Mouse (Mus musculus): Measurements from ENCODE around the gene Pdzd7. TPM values are rescaled to one million over a fixed set of nuclear protein-coding genes. Genes with fewer than 3 reads are reported as not detected.
"Not testable (repeated sequence)": the region's sequence is repeated elsewhere in the genome, so short reads cannot be mapped to it uniquely, and the experiment has no call there.

Gene Pdzd7
- total RNA-seq, 2 experiments from 2014 or later: 4.3 to 5.6 TPM

DNA sequence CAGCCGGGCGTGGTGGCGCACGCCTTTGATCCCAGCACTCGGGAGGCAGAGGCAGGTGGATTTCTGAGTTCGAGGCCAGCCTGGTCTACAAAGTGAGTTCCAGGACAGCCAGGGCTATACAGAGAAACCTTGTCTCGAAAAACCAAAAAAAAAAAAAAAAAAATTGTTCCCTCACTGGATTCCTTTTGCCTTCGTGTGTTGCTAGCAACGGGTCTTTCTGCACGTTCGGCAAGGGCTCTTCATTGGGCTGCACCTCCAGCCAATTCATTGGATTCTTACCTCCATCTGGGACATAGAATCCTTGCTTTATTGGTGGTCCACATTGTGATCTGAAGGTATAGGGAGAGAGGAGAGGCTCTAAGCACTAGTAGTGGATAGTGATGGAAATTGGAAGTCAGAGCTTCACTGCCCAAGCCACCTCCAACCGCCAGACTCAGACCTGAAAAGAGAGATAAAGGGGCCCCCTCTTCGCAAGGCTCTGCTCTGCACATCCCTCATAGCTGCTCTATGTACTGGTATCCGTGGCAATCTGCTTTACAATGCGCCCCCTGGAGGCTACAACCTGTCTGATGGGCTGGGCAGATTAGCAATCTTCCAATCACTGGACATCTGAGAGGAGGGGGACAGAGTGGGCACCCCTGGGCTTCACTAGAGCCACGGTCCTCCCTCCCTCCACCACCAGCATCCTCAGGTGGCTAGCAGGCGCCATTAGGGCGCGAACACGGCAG, 18.2 kb upstream of the Pdzd7 start:
- peak; percentile 56 to 71 for DNase-seq (ENCODE audit: low spot score in 2 of 2)

DNA sequence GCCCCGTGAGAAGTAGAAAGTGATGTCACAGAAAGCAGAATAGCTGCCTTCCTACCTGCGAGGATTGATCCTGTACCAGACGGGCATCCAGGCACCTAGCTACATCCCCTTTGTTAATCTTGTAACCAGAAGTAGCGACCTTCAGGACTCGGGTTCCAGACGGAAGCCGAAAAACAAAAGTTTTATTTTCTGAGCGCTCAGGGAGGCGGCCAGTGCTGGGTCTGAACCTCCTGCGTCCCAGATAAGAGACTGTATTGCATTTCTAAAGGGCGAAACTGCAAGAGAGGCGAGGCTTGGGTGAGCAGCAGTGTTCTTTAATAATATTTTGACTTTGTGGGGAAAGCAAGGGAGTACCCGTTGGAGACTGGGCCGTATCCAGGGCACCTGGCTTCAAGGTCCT, 13.3 kb upstream of the Pdzd7 start:
- no peak for DNase-seq (ENCODE audit: low spot score in 2 of 2)

DNA sequence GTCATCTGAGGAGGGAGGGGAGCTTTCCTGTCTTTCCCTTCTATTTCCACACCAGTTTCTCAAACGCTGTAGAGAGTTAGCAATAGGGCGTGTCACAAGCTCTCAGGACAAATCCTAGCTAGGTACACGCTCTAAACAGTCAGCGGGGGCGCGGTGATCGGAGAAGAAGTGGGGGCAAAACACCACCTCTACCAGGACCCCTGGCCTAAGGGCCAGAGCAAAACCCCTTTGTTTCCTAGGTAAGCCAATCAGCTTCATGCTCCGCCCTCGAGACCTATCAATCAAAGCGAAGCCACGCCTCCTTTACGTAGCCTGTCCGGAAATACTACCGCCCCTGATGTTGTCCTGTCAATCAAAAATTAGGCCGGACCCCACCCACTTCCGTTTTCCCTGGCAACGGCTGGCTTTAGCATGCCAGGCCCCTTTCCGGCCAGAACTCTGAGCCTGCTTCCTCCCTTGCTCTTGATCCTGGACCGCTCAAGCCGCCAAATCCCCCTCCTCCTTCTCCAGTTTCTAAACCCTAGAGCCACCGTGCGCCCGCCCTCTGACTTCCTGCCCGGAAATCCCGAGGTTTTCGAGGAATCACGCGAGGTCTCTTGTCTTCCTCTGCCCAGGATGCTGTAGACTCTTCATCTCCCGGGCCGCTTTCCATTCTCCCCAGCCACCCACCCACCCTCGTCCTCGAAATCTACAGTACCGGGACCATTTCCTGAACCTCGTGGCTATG, 12.8 kb upstream of the Pdzd7 start:
- DNase-seq (ENCODE audit: low spot score in 2 of 2): peak; percentile 86 to 90

DNA sequence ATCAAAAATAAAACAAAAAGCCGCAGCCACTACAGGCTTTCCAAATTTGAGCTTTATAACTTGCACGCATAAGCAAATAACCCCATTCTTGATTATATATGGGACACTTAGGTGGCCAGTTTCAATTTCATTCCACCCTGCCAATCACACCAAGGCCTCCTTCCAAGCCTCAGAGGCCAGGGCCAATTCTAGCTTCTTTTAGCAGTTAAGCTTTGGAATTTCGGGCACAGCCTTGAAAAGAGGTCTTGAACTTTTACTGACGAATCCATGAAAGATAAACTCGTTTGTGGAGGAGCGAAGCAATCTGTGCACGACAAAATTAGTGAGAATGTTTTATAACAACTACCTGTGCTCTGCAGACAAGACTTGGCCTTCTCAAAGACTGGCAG, 12.2 kb upstream of the Pdzd7 start:
- no peak for DNase-seq (ENCODE audit: low spot score in 2 of 2)

DNA sequence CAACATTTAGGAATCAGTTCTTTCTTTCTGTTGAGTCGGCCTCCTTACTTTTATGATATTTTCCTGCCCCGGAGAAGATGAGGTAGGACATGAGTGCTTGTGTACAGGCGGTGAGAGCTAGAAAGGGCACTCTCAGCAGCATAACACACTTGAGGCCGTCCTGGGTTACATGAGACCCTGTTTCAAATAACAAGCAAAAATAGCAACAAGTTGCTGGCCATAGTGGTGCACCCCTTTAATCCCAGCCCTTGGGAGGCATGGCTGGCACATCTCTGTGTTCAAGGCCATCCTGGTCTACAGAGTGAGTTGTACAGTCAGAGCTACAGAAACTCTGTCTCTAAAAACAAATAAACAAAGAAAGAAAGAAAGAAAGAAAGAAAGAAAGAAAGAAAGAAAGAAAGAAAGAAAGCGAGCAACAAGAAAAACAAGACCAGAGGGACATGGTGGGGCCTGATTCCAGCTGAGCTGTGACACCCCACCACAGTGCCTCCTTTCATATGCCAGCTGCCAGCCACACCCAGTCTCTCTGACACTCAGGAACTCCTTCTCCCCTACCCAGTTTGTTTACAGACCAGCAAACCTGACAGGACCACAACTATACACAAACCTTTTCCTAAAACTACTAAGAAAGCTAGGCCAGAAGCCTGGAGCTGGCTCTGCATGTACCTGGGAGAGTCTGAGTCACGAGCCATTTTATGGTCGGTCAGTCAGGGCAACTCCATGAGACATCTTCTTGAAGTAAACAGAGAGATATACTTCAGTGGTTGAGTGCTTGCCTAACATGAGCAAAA, 11.6 kb upstream of the Pdzd7 start:
- DNase-seq (ENCODE audit: low spot score in 2 of 2): no peak

DNA sequence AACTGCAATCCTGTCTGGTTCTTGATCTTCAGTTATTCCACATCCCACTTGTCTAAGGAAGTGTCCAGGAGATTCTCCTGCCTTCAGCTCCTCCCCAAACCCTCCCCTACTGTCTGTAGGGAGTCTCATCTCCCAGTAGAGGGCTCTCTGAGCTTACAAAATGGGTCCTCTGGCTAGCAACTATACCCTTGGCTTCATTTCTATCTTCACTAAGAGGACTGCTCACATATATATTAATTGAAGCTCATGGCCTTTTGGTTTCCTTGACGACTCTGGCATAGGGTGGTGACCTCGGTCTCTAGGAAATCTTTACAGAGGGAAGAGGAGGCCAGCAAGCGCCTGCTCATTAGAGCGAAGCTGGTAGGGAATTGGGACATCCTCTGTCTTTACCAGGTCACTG, 10.8 kb upstream of the Pdzd7 start:
- no peak for DNase-seq (ENCODE audit: low spot score in 2 of 2)

DNA sequence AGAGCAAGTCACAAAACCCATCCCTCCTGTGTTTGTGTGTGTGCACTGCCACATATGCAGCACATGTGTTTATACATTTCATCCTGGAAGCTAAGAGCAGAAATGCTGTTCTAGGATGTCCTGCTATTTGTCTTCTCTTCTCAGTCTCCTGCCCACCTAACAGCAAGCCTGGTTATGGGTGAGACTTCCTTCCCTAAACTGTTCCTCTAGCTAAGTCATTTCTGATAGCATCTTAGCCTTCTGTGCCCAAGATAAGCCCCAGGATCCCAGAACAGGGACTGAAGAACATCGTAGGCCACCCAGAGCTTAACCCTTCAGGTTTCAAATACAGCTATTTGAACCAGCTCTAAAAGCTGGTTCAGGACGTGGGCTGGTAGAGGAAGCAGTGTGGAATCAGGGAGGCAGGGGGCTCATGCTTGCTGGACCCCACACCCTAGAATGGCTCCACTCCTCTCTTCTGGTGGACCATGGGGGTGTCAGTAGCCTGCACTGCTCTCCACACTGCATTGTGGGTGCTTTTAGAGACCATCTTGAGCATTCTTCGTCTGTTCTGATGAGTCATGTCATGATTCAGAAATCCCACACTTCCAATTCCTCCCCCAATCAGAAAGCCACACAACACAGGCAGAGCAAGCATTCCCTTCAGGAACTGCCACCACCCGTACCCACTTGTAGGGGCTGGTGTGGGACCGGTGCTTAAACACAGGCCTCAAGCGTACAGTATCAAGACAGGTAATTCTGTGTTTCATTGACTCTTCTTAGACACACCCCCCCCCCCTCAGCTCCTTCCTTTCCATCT, 9.6 kb upstream of the Pdzd7 start:
- DNase-seq (ENCODE audit: low spot score in 2 of 2): peak; percentile 52 to 54

DNA sequence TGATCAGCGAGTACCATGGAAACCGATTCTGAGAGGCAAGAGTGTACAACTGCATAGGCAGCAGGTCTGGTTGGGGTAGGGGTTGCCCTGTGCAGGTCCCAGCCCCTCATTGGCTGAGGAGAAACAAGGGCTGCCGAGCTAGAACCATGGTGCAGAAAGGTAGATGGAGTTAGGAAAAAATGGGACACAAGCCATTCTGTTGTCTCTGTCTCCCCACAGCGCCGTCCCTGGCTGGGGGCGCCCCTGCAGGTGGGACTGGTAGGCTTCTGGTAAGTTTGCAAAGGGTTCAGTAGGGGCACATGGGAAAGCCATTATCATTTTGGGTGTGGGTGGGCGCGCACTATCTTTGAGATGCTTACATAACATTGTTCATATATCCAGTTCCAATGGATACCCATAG, 7.9 kb upstream of the Pdzd7 start:
- DNase-seq (ENCODE audit: low spot score in 2 of 2): no peak

DNA sequence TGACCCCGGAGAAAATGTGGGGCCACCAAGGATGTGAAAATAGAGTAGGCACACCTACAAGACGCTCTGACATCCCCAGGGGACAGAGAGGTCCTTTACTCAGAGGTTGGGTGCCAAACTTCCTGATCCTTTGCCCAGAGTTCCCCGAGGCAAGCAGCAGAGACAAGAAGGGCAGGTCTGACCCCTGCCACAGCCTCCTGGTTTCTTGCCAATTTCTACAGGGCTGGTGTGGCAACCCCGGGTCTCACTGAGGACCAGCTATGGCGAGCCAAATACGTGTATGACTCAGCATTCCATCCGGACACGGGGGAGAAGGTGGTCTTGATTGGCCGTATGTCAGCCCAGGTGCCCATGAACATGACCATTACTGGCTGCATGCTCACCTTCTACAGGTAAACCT, 4.0 kb upstream of the Pdzd7 start:
- no peak for DNase-seq (ENCODE audit: low spot score in 2 of 2)

DNA sequence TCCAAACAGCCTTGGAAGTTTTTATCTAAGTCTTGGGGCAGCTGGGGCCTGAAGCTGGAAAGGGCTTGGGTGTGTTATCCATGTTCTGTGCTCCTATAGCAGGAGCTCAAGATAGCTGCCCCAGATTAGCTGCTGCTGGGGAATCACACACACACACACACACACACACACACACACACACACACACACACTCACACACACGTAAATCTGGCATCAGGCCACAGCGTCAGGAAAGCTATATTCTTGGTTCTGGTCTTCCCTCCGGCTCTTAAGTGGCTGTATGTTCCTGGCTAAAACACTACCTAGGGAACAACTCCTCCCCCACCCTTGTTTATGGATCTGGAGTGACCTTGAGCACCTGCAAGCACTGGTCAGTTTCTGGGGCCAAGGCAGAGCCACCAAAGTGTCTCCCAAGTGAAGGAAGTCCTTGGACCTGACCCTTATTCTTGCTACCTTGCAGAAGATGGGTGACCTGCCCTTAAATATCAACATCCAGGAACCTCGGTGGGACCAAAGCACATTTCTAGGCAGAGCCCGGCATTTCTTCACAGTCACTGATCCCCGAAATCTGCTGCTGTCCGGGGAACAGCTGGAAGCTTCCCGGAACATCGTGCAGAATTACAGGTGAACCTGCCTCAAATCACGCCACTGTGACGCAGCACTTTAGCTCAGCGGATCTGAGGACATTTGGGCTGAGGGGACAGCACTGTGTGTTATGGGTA, 3.3 kb upstream of the Pdzd7 start:
- no peak for DNase-seq (ENCODE audit: low spot score in 2 of 2)

DNA sequence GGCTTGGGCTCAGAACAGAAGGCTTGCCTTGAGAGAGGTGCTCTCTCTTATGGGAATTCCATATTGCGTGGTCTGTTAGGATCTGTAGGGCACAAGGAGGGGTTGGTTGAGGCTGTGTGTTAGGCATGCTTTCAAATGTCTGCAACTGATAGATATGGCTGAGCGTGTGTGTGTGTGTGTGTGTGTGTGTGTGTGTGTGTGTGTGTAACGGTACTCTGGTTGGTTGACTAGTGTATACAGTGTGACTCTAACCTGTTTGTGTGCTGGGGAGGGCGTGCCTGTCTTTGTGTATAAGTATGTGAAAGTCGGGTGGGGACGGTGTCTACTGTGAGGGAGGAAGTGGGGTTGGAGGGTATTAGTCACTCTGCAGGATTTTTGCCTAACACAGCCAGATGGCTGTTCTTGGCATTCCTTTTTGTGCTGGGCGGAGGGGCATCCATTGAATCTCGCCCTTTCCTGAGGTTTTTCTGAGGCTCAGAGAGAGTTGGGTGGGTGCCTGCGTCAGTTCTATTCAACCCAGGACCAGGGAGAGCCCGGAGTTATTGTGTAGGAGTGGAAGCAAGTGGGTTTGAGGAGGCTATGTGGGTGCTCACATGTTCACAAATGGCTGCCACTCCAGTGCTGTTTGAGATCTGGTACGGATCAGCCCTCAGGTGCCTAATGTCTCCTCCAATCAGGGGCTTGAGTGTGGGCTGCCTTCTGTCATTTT, 2.6 kb upstream of the Pdzd7 start:
- DNase-seq (ENCODE audit: low spot score in 2 of 2): peak; percentile 82 to 88

DNA sequence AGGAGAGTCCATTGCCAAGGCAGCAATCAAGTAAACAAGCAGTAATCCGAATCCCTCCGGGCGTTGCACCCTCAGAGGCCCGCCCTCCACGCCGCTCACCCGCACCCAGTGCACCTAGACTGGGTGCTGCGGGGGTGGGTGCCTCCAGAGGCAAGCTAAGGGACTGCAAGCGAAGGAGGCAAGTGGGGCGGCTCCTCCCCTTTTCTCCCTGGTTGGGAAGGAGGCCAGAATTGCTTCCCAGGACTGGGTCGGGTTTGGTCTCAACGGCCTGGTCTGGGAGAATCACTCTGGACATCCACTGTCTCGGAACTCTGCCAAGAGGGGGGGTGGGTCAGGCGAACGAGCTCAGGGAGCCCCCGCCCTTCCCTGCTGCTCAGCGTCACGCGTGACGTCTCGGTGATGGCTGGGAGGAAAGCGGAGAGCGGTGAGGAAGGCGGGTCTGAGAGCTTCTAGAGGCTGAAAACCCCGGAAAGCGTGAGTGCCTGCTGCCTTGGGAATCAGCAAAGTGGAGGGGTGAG, 2.0 kb upstream of the Pdzd7 start, which contains the start of gene Sfxn3:
TSS of gene Sfxn3 (plus strand) at position 87 of the 518 bp plus-strand sequence.
- DNase-seq (ENCODE audit: low spot score in 2 of 2): peak; percentile 91 to 94

DNA sequence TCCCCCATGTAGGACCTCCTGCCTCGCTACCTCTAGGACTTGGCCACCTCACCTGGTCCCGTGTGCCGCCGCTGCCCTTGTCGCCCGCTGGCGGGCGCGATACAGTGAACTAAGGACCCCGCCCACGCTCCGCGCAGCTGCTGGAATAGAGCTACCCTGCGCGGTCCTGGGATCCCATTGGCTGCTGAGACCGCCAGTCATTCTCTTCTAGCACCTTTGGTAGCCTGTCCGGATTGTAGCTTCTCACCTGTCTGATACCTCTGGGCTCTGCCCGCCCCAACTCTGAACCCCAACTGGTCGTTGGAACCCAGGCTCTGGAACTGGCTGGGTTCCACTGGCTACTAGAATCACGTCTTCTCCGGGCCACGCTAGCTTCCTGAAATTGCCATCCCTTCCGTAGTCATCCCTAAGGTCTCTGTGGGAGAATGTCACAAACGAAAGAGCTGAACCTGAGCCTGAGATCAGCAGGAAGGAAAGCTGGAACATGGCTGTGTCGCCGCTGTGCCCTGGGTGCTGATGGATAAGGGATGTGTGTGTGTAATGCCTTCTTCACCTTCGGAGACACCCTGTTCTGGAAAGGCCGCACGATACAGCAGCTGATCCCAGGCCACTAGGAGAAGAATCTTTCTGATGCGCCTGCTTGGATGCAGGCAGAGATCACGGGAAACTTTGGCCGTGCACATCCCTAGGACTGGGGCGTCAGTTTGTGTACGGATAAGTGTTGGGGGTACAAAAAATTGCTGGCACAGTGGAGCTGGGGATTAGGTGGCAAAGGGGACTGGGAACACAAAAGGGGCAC, 1.2 kb upstream of the Pdzd7 start:
- peak; percentile 84 to 88 for DNase-seq (ENCODE audit: low spot score in 2 of 2)

DNA sequence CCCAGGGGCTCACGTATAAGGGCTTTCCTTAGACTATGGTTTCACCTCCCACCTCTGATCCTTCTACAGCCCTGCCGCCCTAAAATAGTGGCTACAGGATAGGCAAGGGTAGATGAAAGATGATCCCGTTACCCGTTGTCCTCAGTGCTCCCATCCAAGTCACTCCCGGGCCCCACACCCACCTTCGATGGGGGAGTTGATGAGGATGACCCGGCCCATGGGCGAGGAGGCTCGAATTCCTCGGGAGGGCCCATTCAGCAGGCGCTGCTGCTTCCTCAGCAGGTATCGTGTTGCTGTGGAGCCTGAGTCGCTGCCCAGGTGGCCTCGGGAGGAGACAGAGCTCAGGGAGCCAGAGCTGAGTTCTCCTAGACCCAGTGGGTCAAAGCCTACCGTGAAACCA, 281 bp downstream of the Pdzd7 start:
- no peak for DNase-seq (ENCODE audit: low spot score in 2 of 2)

DNA sequence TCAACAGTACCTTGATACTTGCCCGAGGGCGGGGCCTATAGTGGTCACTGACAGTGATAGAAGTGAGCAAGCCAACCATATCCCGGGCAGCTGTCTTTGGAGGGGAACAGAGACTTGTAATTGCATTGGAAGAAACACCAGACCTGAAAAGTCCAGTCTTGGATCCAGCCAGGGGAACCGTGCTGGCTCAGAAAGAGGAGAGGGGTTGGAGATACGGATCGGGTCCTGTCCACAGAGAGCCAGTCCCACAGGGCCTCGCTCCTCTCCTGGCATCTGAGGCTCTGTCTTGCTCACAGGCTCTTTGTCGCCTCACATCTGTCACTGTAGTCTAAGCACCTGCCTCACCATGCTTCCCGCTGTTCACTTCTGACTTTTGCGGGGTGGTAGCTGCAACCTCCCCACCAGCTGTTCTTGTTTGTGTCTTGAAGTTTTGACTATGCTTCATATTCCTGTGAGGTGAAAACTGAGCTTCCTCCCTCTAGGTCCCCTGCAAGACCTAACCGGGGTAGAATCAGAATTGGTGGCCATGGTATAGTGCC, 1.1 kb downstream of the Pdzd7 start:
- no peak for DNase-seq (ENCODE audit: low spot score in 2 of 2)

DNA sequence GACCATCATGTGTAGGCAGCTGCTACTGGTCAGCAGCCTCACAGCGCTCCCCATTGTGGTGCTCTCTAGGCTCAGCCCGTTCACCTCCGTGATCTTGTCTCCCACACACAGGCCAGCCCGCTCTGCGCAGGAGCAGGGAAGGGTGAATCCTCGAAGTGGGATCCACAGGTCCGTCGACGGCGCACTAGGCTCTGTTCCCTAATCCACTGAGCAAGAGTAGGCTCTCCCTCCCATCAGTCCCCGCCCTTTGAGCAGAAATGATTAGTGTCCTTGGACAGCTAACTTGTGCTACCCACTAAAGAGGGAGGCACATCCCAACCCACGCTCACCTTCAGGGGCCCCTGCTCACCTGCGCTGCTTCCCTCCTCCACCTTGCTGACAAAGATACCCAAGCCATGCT, 5.3 kb downstream of the Pdzd7 start:
- no peak for DNase-seq (ENCODE audit: low spot score in 2 of 2)

DNA sequence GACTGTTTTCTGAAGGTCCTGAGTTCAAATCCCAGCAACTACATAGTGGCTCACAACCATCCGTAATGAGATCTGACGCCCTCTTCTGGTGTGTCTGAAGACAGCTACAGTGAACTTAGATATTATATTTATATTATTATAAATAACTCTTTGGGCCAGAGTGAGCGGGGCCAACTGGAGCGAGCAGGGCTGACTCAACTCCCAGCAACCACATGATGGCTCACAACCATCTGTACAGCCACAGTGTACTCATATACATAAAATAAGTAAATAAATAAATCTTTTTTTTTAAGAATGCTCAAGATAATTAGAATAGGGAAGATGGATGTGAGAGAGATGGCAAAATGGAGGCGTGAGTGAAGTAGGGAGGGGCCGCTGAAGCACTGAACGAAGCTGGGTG, 7.3 kb downstream of the Pdzd7 start:
- not testable (repeated sequence) for DNase-seq (ENCODE audit: low spot score in 2 of 2)

DNA sequence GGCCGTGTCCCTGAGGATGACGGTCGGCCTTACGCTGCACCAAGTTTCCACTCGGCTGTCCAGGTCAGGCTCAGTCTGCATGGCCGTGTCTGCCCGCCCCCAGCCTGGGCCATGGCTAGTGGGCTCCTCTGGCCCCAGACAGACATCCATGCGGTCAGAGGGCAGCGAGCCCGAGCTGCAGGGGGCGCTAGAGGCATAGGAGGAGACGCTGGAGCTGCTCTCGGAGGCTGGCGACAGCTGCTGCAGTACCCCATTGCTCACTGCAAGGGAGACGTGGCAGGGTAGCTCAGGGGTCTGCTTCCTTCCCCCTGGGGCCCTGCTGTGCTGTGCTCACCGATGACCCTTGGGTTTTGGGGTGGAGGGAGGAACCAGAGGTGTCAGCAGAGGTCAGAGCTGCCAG, 8.7 kb downstream of the Pdzd7 start:
- peak in 1 of 2 experiments; percentile 49 for DNase-seq (ENCODE audit: low spot score in 2 of 2)
